In the genomic region with DNA sequence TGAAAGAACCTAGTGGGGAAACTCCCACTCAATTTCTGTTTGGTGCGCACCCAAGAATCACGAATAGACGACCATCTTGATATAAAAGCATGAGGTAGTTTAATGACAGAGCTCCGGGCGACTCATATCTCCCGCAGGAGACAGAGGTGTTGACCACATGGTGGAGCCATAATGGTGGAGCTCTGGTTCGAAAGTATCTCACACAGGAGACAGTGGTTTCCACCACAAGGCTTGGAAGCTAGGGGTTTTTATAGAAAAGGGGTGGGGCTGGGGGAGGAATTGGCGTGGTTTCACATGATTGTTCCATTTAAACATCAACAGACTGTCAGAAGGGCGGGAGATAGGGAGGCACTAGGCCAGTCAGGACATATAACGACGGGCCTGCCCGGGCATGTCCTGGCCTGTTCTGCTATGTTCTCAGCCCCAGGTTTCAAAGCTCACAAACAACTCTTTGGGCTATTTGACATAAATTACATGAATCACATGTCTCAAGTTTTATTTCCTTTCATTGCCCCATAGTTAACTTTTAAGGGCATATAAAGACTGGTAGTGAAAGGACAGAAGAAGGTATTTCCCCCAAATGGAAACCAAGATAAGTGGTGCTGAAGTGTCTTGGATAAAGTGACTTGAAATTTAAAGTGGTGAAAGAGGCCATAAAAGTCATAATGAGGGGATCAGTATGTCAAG, we compare ENCODE assay signal across 31 mouse cellular contexts. TPM values are rescaled to one million over a fixed set of nuclear protein-coding genes. Genes with fewer than 3 reads are reported as not detected.
"Had no signal": no experiment of that assay in that cellular context is flagged by ENCODE, and none has a peak within 500 bp of the region (broad histone marks: within the 10 kb centered on the region; RNA-seq: fewer than 3 reads in every experiment).

No protein-coding gene starts in this region.

RNA-seq across cellular contexts. Expression of a gene that starts 33.1 kb away (rescaled TPM):
- total RNA-seq: common myeloid progenitor, adult 5-6 weeks; forebrain, postnatal 0 days; gastrocnemius, adult 18-20 months; gastrocnemius, adult 2 months; gastrocnemius, adult 8-10 months; gastrocnemius, postnatal 10 days; gastrocnemius, postnatal 14 days; gastrocnemius, postnatal 25 days; gastrocnemius, postnatal 36 days; gastrocnemius, postnatal 4 days; granulocyte monocyte progenitor cell, adult 5-6 weeks; heart, adult 18-20 months; heart, adult 2 months; heart, adult 8-10 months had no signal
- polyA plus RNA-seq: cortical plate, adult 2 months; embryonic facial prominence, embryonic 11.5 days; embryonic facial prominence, embryonic 12.5 days; erythroblast, embryonic 14.5 days; forebrain, embryonic 11.5 days; forebrain, embryonic 12.5 days; forebrain, embryonic 13.5 days; forebrain, embryonic 14.5 days; forebrain, embryonic 15.5 days; forebrain, embryonic 16.5 days; forebrain, postnatal 0 days; frontal cortex, adult 2 months; gonadal fat pad, adult 2 months; heart, adult 2 months; heart, embryonic 10.5 days; heart, embryonic 11.5 days had no signal

RNA-seq across cellular contexts. Expression of a gene that starts 58.7 kb away (rescaled TPM):
- total RNA-seq: common myeloid progenitor, adult 5-6 weeks; forebrain, postnatal 0 days; gastrocnemius, adult 18-20 months; gastrocnemius, adult 2 months; gastrocnemius, adult 8-10 months; gastrocnemius, postnatal 14 days; gastrocnemius, postnatal 25 days; gastrocnemius, postnatal 36 days; granulocyte monocyte progenitor cell, adult 5-6 weeks; heart, adult 18-20 months; heart, adult 2 months; heart, adult 8-10 months had no signal
- polyA plus RNA-seq: cortical plate, adult 2 months; embryonic facial prominence, embryonic 10.5 days; embryonic facial prominence, embryonic 11.5 days; embryonic facial prominence, embryonic 12.5 days; embryonic facial prominence, embryonic 13.5 days; erythroblast, embryonic 14.5 days; forebrain, embryonic 10.5 days; forebrain, embryonic 12.5 days; forebrain, embryonic 13.5 days; forebrain, embryonic 14.5 days; forebrain, embryonic 15.5 days; forebrain, embryonic 16.5 days; forebrain, postnatal 0 days; frontal cortex, adult 2 months; gonadal fat pad, adult 2 months; heart, adult 2 months; heart, embryonic 10.5 days; heart, embryonic 11.5 days had no signal
